Mouse (Mus musculus) forebrain, embryonic 15.5 days (tissue): ENCODE results near the gene 1700042G07Rik. TPM values are rescaled to one million over a fixed set of nuclear protein-coding genes. Genes with fewer than 3 reads are reported as not detected.

Experiments
- ATAC-seq: fragments of 200-750 bp; cut with Nextera tagmentation; replicated peaks from 2 replicates; pipeline ENCODE4 v1.8.0; 2017; ENCODE audit warnings: mild to moderate bottlenecking, moderate TSS enrichment, moderate library complexity
- H3K27ac ChIP-seq: fragments of 300-500 bp; sonication (generic); replicated peaks from 2 replicates; pipeline ENCODE4 v1.5.1; 2015; ENCODE audit warnings: mild to moderate bottlenecking, inconsistent platforms
- H3K27me3 ChIP-seq: fragments of 300-500 bp; sonication (generic); 2 replicates; pipeline ENCODE4 v1.6.1; 2015; ENCODE audit warnings: inconsistent platforms
- H3K36me3 ChIP-seq: fragments of 300-500 bp; sonication (generic); 2 replicates; pipeline ENCODE4 v1.6.1; 2015; ENCODE audit warnings: mild to moderate bottlenecking, inconsistent platforms
- H3K4me1 ChIP-seq: fragments of 300-500 bp; sonication (generic); 2 replicates; pipeline ENCODE4 v1.6.1; 2015; ENCODE audit warnings: inconsistent platforms
- H3K4me2 ChIP-seq: fragments of 300-500 bp; sonication (generic); replicated peaks from 2 replicates; pipeline ENCODE4 v1.6.1; 2015; ENCODE audit warnings: mild to moderate bottlenecking, inconsistent platforms
- H3K4me3 ChIP-seq: fragments of 300-500 bp; sonication (generic); 2 replicates; pipeline ENCODE4 v1.5.1; 2015; ENCODE audit warnings: mild to moderate bottlenecking, inconsistent platforms
- H3K9ac ChIP-seq: fragments of 300-500 bp; sonication (generic); replicated peaks from 2 replicates; pipeline ENCODE4 v1.6.1; 2015; ENCODE audit warnings: mild to moderate bottlenecking, inconsistent platforms
- H3K9me3 ChIP-seq: fragments of 300-500 bp; sonication (generic); 2 replicates; pipeline ENCODE4 v1.6.1; 2016; ENCODE audit warnings: inconsistent platforms
- whole genome bisulfite sequencing: fragments of 180-500 bp; shearing (Covaris S2); methylation state at CpG from one replicate; pipeline ENCODE4 v1.1.7; 2015; ENCODE audit warnings: mixed read lengths; 5-methylcytosine and 5-hydroxymethylcytosine counted together
- polyA plus RNA-seq: library from polyadenylated mRNA; unstranded; fragments of >200 nt; fragmentation: Nextera tagmentation; extraction: Ambion mirVana; gene quantifications from 2 replicates; pipeline ENCODE4 v1.2.1, GENCODE M21; 2015

Gene 1700042G07Rik
- polyA plus RNA-seq, 1 experiment from 2014 or later = not detected

- Histone ChIP-seq H3K4me2 (peak overlapping the region; percentile 97), H3K4me3 (peak overlapping the region; percentile 65), H3K27me3 (no peaks in the 10 kb centered on the region), H3K27ac (no peak overlapping the region), H3K4me1 (peaks cover 18% of the 10 kb centered on the region), H3K36me3 (no peaks in the 10 kb centered on the region), H3K9ac (peak overlapping the region; percentile 57), H3K9me3 (no peaks in the 10 kb centered on the region)
- under 1% methylated on average over 41 of the region's 47 CpGs for WGBS
- peak; percentile 85 for ATAC-seq
Observed at GRCm38 (mm10) chr4:116143891-116144717, 29.1 kb upstream of the 1700042G07Rik start.

GRCm38 (mm10) chr4:116149812-116150155 is 23.4 kb upstream of the 1700042G07Rik start:
- H3K9me3 ChIP-seq = no peaks in the 10 kb centered on the region

GRCm38 (mm10) chr4:116150156-116150861 is 22.9 kb upstream of the 1700042G07Rik start:
- H3K27me3 ChIP-seq = no peaks in the 10 kb centered on the region
- under 1% methylated on average over 70 of the region's 73 CpGs for WGBS
- H3K36me3 ChIP-seq = peaks cover 33% of the 10 kb centered on the region
- peaks cover 15% of the 10 kb centered on the region for H3K4me1 ChIP-seq
- H3K9me3 ChIP-seq = no peaks in the 10 kb centered on the region
- peak; percentile 94 for ATAC-seq
- H3K4me3 ChIP-seq = peak overlapping the region; percentile 78
- H3K4me2 ChIP-seq = peak overlapping the region; percentile 55
- H3K27ac ChIP-seq = peak overlapping the region; percentile 85
- H3K9ac ChIP-seq = peak overlapping the region; percentile 93

More at GRCm38 (mm10) chr4:116149812-116150155, 23.4 kb upstream of the 1700042G07Rik start:
- H3K4me2 ChIP-seq = peak overlapping the region; percentile 55
- H3K27me3 ChIP-seq = no peaks in the 10 kb centered on the region
- peaks cover 16% of the 10 kb centered on the region for H3K4me1 ChIP-seq
- WGBS = 18% methylated on average over 6 of the region's 6 CpGs
- peak overlapping the region; percentile 85 for H3K27ac ChIP-seq
- peaks cover 28% of the 10 kb centered on the region; the same call in 1 of the 2 replicates for H3K36me3 ChIP-seq
- ATAC-seq = peak; percentile 16
- H3K4me3 ChIP-seq = peak overlapping the region; percentile 78
- H3K9ac ChIP-seq = peak overlapping the region; percentile 93

- Histone ChIP-seq H3K4me3 (peak overlapping the region; percentile 78), H3K4me1 (peaks cover 15% of the 10 kb centered on the region), H3K9ac (peak overlapping the region; percentile 93), H3K27ac (peak overlapping the region; percentile 85), H3K9me3 (no peaks in the 10 kb centered on the region), H3K4me2 (peak overlapping the region; percentile 55), H3K27me3 (no peaks in the 10 kb centered on the region), H3K36me3 (peaks cover 38% of the 10 kb centered on the region)
- WGBS = 24% methylated on average over 4 of the region's 4 CpGs
- peak; percentile 26 for ATAC-seq
Observed at GRCm38 (mm10) chr4:116150862-116151221, 22.3 kb upstream of the 1700042G07Rik start.

- Histone ChIP-seq H3K27ac (peak within 1 kb of the TSS; percentile 85), H3K9ac (peak within 1 kb of the TSS; percentile 93), H3K9me3 (no peaks in the 10 kb centered on the region), H3K4me3 (peak within 1 kb of the TSS; percentile 78), H3K4me2 (peak within 1 kb of the TSS; percentile 55), H3K27me3 (no peaks in the 10 kb centered on the region), H3K4me1 (peaks cover 15% of the 10 kb centered on the region), H3K36me3 (peaks cover 42% of the 10 kb centered on the region)
- ATAC-seq = no peak
- 74% methylated on average over 6 of the region's 6 CpGs for WGBS
Observed at GRCm38 (mm10) chr4:116151238-116151637, 21.9 kb upstream of the 1700042G07Rik start, which contains the start of gene Lurap1. Lurap1 (minus strand) TSS chr4:116151338.

- Histone ChIP-seq H3K4me3 (no peak overlapping the region), H3K4me1 (peaks cover 15% of the 10 kb centered on the region), H3K4me2 (no peak overlapping the region), H3K36me3 (peaks cover 57% of the 10 kb centered on the region), H3K9ac (no peak overlapping the region), H3K27ac (no peak overlapping the region), H3K9me3 (no peaks in the 10 kb centered on the region), H3K27me3 (no peaks in the 10 kb centered on the region)
- no peak for ATAC-seq
- WGBS = 93% methylated on average over 15 of the region's 15 CpGs
Observed at GRCm38 (mm10) chr4:116152702-116153101, 20.5 kb upstream of the 1700042G07Rik start.

GRCm38 (mm10) chr4:116157882-116158281 is 15.3 kb upstream of the 1700042G07Rik start:
- H3K9ac ChIP-seq = no peak overlapping the region
- 0 out of 2 replicates have a peak, but pooled peaks cover 2% of the 10 kb centered on the region for H3K4me1 ChIP-seq
- H3K4me2 ChIP-seq = no peak overlapping the region
- ATAC-seq = no peak
- H3K27ac ChIP-seq = no peak overlapping the region
- H3K27me3 ChIP-seq = no peaks in the 10 kb centered on the region
- peaks cover 64% of the 10 kb centered on the region for H3K36me3 ChIP-seq
- WGBS = 90% methylated on average over 2 of the region's 2 CpGs
- H3K4me3 ChIP-seq = no peak overlapping the region
- H3K9me3 ChIP-seq = no peaks in the 10 kb centered on the region

GRCm38 (mm10) chr4:116159912-116160311 is 13.3 kb upstream of the 1700042G07Rik start:
- 40% methylated on average over 3 of the region's 3 CpGs for WGBS

GRCm38 (mm10) chr4:116160769-116161168 is 12.4 kb upstream of the 1700042G07Rik start:
- H3K9me3 ChIP-seq = no peaks in the 10 kb centered on the region
- peaks cover 35% of the 10 kb centered on the region for H3K36me3 ChIP-seq
- WGBS = 83% methylated on average over 3 of the region's 3 CpGs
- no peak overlapping the region for H3K4me2 ChIP-seq
- H3K4me3 ChIP-seq = no peak overlapping the region
- H3K4me1 ChIP-seq = 0 out of 2 replicates have a peak, but pooled peaks cover 2% of the 10 kb centered on the region
- H3K27ac ChIP-seq = no peak overlapping the region
- H3K9ac ChIP-seq = no peak overlapping the region
- H3K27me3 ChIP-seq = no peaks in the 10 kb centered on the region
- ATAC-seq = no peak

More at GRCm38 (mm10) chr4:116159912-116160311, 13.3 kb upstream of the 1700042G07Rik start:
- Histone ChIP-seq H3K27ac (0 out of 2 replicates have a peak overlapping the region, but pooled peaks have one; percentile 23), H3K9me3 (no peaks in the 10 kb centered on the region), H3K4me3 (no peak overlapping the region), H3K36me3 (peaks cover 44% of the 10 kb centered on the region), H3K27me3 (no peaks in the 10 kb centered on the region), H3K9ac (no peak overlapping the region), H3K4me1 (0 out of 2 replicates have a peak, but pooled peaks cover 2% of the 10 kb centered on the region), H3K4me2 (no peak overlapping the region)
- ATAC-seq = peak; percentile 62; the same call in 1 of the 2 replicates

GRCm38 (mm10) chr4:116162142-116162541 is 11.0 kb upstream of the 1700042G07Rik start:
- Histone ChIP-seq H3K4me2 (no peak overlapping the region), H3K4me1 (0 out of 2 replicates have a peak, but pooled peaks cover 2% of the 10 kb centered on the region), H3K9ac (no peak overlapping the region), H3K9me3 (no peaks in the 10 kb centered on the region), H3K27me3 (no peaks in the 10 kb centered on the region), H3K27ac (no peak overlapping the region), H3K4me3 (no peak overlapping the region), H3K36me3 (peaks cover 22% of the 10 kb centered on the region)
- WGBS = 75% methylated on average over 4 of the region's 4 CpGs
- no peak for ATAC-seq

GRCm38 (mm10) chr4:116164759-116165554 is 8.2 kb upstream of the 1700042G07Rik start:
- H3K9me3 ChIP-seq = no peaks in the 10 kb centered on the region
- H3K9ac ChIP-seq = no peak overlapping the region
- no peak overlapping the region for H3K27ac ChIP-seq
- no peaks in the 10 kb centered on the region for H3K27me3 ChIP-seq
- H3K36me3 ChIP-seq = no peaks in the 10 kb centered on the region
- WGBS = 82% methylated on average over 2 of the region's 2 CpGs
- H3K4me1 ChIP-seq = 0 out of 2 replicates have a peak, but pooled peaks cover 2% of the 10 kb centered on the region
- no peak overlapping the region for H3K4me3 ChIP-seq
- H3K4me2 ChIP-seq = no peak overlapping the region
- ATAC-seq = no peak
